ENCODE assay signal across 9 mouse cellular contexts in genomic region chr4:83527921-83528320, GRCm38 (mm10). TPM values are rescaled to one million over a fixed set of nuclear protein-coding genes. Genes with fewer than 3 reads are reported as not detected.
DNase-seq lines count a peak whose midpoint lies in the region; ATAC-seq lines count a peak whose summit lies in the region.
"Had no signal": no experiment of that assay in that cellular context is flagged by ENCODE, and none has a peak within 500 bp of the region (broad histone marks: within the 10 kb centered on the region; RNA-seq: fewer than 3 reads in every experiment).

No protein-coding gene starts in this region.

- peaks cover 19% of the 10 kb centered on the region for H3K4me1 ChIP-seq in forebrain, embryonic 16.5 days (replicated peaks; ENCODE audit: control insufficient read depth, insufficient read depth, low read length)

- no peak overlapping the region for H3K27ac ChIP-seq in forebrain, embryonic 16.5 days (ENCODE audit: low read length)
- H3K27ac ChIP-seq: hindbrain, embryonic 15.5 days had no signal

- H3K9ac ChIP-seq in forebrain, embryonic 16.5 days (replicated peaks; ENCODE audit: low read depth, low read length): no peak overlapping the region
- H3K9ac ChIP-seq: hindbrain, embryonic 15.5 days had no signal

- DNase-seq in heart, adult 18-20 months: peak; percentile 13 to 36
- no peak for DNase-seq in heart, postnatal 25 days (ENCODE audit: low spot score)
- DNase-seq in 3T3-L1 (ENCODE audit: low read depth, low spot score) (peak; percentile 72), MN1 (ENCODE audit: low spot score) (peak; percentile 29)
- DNase-seq in kidney, postnatal 14 days: peak; percentile 21
- peak; percentile 64 to 83 for DNase-seq in spleen, postnatal 4 days (ENCODE audit: low spot score in 2 of 2)

- no peaks in the 10 kb centered on the region for H3K9me3 ChIP-seq in forebrain, embryonic 16.5 days (ENCODE audit: control insufficient read depth, low read length)
- H3K9me3 ChIP-seq: hindbrain, embryonic 15.5 days had no signal

- H3K4me2 ChIP-seq in forebrain, embryonic 16.5 days (ENCODE audit: low read length): no peak overlapping the region
- H3K4me2 ChIP-seq: hindbrain, embryonic 15.5 days had no signal

- no peaks in the 10 kb centered on the region for H3K27me3 ChIP-seq in forebrain, embryonic 16.5 days (replicated peaks; ENCODE audit: control insufficient read depth, insufficient read depth, low read length)
- H3K27me3 ChIP-seq: hindbrain, embryonic 15.5 days had no signal

- no peaks in the 10 kb centered on the region for H3K36me3 ChIP-seq in forebrain, embryonic 16.5 days (ENCODE audit: control insufficient read depth, insufficient read depth)
- H3K36me3 ChIP-seq: hindbrain, embryonic 15.5 days had no signal

- ATAC-seq in forebrain, embryonic 16.5 days: no peak
- ATAC-seq in cerebellum, adult (ENCODE audit: insufficient number of reproducible peaks, low FRiP score, low TSS enrichment): no peak

- intact Hi-C loops in heart, postnatal 25 days (cut with DNase I): loop anchor here (5.0 kb wide), 2 partner anchors 44 to 111 kb away; partner anchors contain the start of gene Snapc3

- no peak overlapping the region for H3K4me3 ChIP-seq in forebrain, embryonic 16.5 days (replicated peaks; ENCODE audit: low read length)
- H3K4me3 ChIP-seq: hindbrain, embryonic 15.5 days had no signal

RNA-seq across cellular contexts. Expression of gene Ccdc171, which starts 2.6 kb away (rescaled TPM):
- total RNA-seq in heart, adult 18-20 months (2021): 1 to 10 TPM in 1 of 2 experiments, under 1 TPM in 1; 0.52 to 1.2 TPM
- 1 to 10 TPM in 1 of 2 experiments, under 1 TPM in 1; 0.78 to 1.0 TPM for total RNA-seq in heart, postnatal 25 days (2021)
- polyA plus RNA-seq in forebrain, embryonic 16.5 days (2015; fragmentation: Nextera tagmentation; extraction: Ambion mirVana): 6.1 and 6.7 TPM in 2 replicates

RNA-seq across cellular contexts. Expression of gene Psip1, which starts 41.7 kb away (rescaled TPM):
- total RNA-seq in heart, adult 18-20 months (2021): 10 to 100 TPM; 17.5 to 21.6 TPM
- total RNA-seq in heart, postnatal 25 days (2021): 10 to 100 TPM; 15.9 to 19.5 TPM
- 281 and 310 TPM in 2 replicates for polyA plus RNA-seq in forebrain, embryonic 16.5 days (2015; fragmentation: Nextera tagmentation; extraction: Ambion mirVana)
